Mouse (Mus musculus) intestine, postnatal 0 days (tissue): ENCODE measurements around the gene Crat. TPM values are rescaled to one million over a fixed set of nuclear protein-coding genes. Genes with fewer than 3 reads are reported as not detected.

Experiments used
- ATAC-seq: fragments of 200-750 bp; cut with Nextera tagmentation; 2 replicates; pipeline ENCODE4 v1.8.0; 2017; ENCODE audit warnings: mild to moderate bottlenecking, moderate TSS enrichment, moderate library complexity
- H3K27ac ChIP-seq: fragments of 300-500 bp; sonication (generic); 2 replicates; pipeline ENCODE4 v1.5.1; 2014; ENCODE audit warnings: mild to moderate bottlenecking, low read depth, low read length, moderate library complexity
- H3K27me3 ChIP-seq: fragments of 300-500 bp; sonication (generic); replicated peaks from 2 replicates; pipeline ENCODE4 v1.6.1; 2014; ENCODE audit warnings: low read length, mixed read lengths; ENCODE audit not compliant: control insufficient read depth, insufficient read depth
- H3K36me3 ChIP-seq: fragments of 300-500 bp; sonication (generic); 2 replicates; pipeline ENCODE4 v1.6.1; 2014; ENCODE audit warnings: mild to moderate bottlenecking, moderate library complexity; ENCODE audit not compliant: control insufficient read depth, insufficient read depth
- H3K4me1 ChIP-seq: fragments of 300-500 bp; sonication (generic); replicated peaks from 2 replicates; pipeline ENCODE4 v1.6.1; 2014; ENCODE audit warnings: antibody characterized with exemption, low read length, mixed read lengths; ENCODE audit not compliant: control insufficient read depth, insufficient read depth
- H3K4me2 ChIP-seq: fragments of 300-500 bp; sonication (generic); replicated peaks from 2 replicates; pipeline ENCODE4 v1.6.1; 2014; ENCODE audit warnings: low read depth, mild to moderate bottlenecking, moderate library complexity
- H3K4me3 ChIP-seq: fragments of 300-500 bp; sonication (generic); 2 replicates; pipeline ENCODE4 v1.5.1; 2014; ENCODE audit warnings: low read depth, low read length
- H3K9ac ChIP-seq: fragments of 300-500 bp; sonication (generic); 2 replicates; pipeline ENCODE4 v1.6.1; 2014; ENCODE audit warnings: mild to moderate bottlenecking, low read depth, low read length
- H3K9me3 ChIP-seq: fragments of 300-500 bp; sonication (generic); 2 replicates; pipeline ENCODE4 v1.6.1; 2016; ENCODE audit warnings: mixed run types; ENCODE audit not compliant: control insufficient read depth
- CTCF ChIP-seq: sonication (generic); IDR thresholded peaks from 2 replicates; pipeline ENCODE4 v1.5.1; 2016; ENCODE audit warnings: low read depth, mild to moderate bottlenecking, control low read depth, antibody characterized with exemption, moderate library complexity
- WGBS: fragments of 180-500 bp; shearing (Covaris S2); extraction: QIAGEN DNeasy Blood & Tissue Kit; methylation state at CpG from one replicate; pipeline ENCODE4 v1.1.7; 2014; 5-methylcytosine and 5-hydroxymethylcytosine counted together
- polyA plus RNA-seq: library from polyadenylated mRNA; unstranded; fragments of >200 nt; fragmentation: Nextera tagmentation; extraction: Ambion mirVana; gene quantifications from 2 replicates; pipeline ENCODE4 v1.2.1, GENCODE M21; 2015

The Crat gene
- polyA plus RNA-seq, 1 experiment from 2014 or later: 46.1 TPM

DNA sequence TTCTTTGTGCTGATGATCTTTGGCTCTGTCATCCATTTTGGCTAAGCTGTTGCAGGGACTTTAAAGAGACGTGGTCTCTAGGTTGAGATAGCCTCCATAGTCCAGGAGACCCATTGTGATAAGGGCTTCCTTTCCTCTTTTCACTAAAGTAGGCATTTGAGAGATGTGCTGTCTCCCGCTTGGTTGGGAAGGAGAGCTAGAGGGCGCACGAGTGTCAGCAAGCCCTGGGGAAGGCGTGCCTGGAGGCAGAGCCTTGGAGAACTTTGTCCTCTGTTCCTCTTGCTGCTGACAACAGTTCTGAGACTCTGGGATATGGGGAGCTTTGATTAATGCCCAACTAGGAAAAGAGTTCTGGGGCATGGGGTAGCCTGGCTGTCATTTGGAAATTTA, 20.5 kb upstream of the Crat start:
- whole genome bisulfite sequencing: 47% methylated on average over 5 of the region's 5 CpGs

GRCm38 (mm10) chr2:30435326-30436155, 19.9 kb upstream of the Crat start:
- peak; percentile 90 for TF ChIP-seq CTCF
- Histone ChIP-seq H3K4me2 (peak overlapping the region; percentile 28; the same call in 1 of the 2 replicates), H3K27me3 (no peaks in the 10 kb centered on the region), H3K9ac (no peak overlapping the region), H3K4me3 (no peak overlapping the region), H3K4me1 (no peaks in the 10 kb centered on the region; the same call in 1 of the 2 replicates), H3K36me3 (peaks cover 69% of the 10 kb centered on the region), H3K9me3 (no peaks in the 10 kb centered on the region), H3K27ac (no peak overlapping the region)
- peak; percentile 73 for ATAC-seq
- WGBS: 57% methylated on average over 5 of the region's 5 CpGs

More for the DNA sequence above, 20.5 kb upstream of the Crat start:
- H3K4me2 ChIP-seq: peak overlapping the region; percentile 28; the same call in 1 of the 2 replicates
- peak; percentile 67 for TF ChIP-seq CTCF
- H3K9ac ChIP-seq: no peak overlapping the region
- no peaks in the 10 kb centered on the region for H3K27me3 ChIP-seq
- H3K4me1 ChIP-seq: no peaks in the 10 kb centered on the region; the same call in none of the 2 replicates
- no peak overlapping the region for H3K4me3 ChIP-seq
- peak; percentile 66 for ATAC-seq
- no peak overlapping the region for H3K27ac ChIP-seq
- H3K9me3 ChIP-seq: no peaks in the 10 kb centered on the region
- peaks cover 63% of the 10 kb centered on the region for H3K36me3 ChIP-seq

GRCm38 (mm10) chr2:30429156-30429555, 13.5 kb upstream of the Crat start:
- H3K27me3 ChIP-seq: no peaks in the 10 kb centered on the region
- peak; percentile 48; the same call in 1 of the 2 replicates for ATAC-seq

DNA sequence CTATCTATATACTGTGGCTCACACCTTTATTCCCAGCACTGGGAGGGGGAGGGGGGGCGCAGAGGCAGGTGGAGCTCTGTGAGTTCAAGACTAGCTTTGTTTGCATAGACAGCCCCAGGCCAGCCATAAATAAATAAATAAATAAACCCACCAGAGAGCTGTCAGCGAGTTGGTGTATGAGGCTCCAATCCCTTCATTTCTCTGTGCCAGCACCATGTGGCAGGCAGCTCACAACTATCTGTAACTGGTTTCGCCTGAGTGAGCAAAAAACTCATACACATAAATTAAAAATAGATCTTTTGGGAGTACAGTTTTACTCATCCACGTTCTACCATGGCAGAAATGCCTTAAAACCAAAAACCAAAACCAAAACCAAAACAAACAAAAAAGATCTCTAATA, 5.8 kb upstream of the Crat start:
- Histone ChIP-seq H3K4me1 (no peaks in the 10 kb centered on the region), H3K27me3 (no peaks in the 10 kb centered on the region), H3K27ac (no peak overlapping the region), H3K4me2 (no peak overlapping the region), H3K9ac (no peak overlapping the region), H3K4me3 (no peak overlapping the region), H3K9me3 (no peaks in the 10 kb centered on the region), H3K36me3 (peaks cover 4% of the 10 kb centered on the region; the same call in 1 of the 2 replicates)
- TF ChIP-seq CTCF: no peak
- WGBS: 73% methylated on average over 4 of the region's 4 CpGs
- no peak for ATAC-seq

More at GRCm38 (mm10) chr2:30429156-30429555, 13.5 kb upstream of the Crat start:
- H3K9me3 ChIP-seq: no peaks in the 10 kb centered on the region
- H3K36me3 ChIP-seq: peaks cover 71% of the 10 kb centered on the region
- TF ChIP-seq CTCF: 0 out of 2 replicates have a peak, but pooled peaks have one; percentile 17
- no peak overlapping the region for H3K27ac ChIP-seq
- no peak overlapping the region for H3K4me2 ChIP-seq
- H3K4me3 ChIP-seq: no peak overlapping the region
- no peaks in the 10 kb centered on the region for H3K4me1 ChIP-seq
- H3K9ac ChIP-seq: no peak overlapping the region

DNA sequence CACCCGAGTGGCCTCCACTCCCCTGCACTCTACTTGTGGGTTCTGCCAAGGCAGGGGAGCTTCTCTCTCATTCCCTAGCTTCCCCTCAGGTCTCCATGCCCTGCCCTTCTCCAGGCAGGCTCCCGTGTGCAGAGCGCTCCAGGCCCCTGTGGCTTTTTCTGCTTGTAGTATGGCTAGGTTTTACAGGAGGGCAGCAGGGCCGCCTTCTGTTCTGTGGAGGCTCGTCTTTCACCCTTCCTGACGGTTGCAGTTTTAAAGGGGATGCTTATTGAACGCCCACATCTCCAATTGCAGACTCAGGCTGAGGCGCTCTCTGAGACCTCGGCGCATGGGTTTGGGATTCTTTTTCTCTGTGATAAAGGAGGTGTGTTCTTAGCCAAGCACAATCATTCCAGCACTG, 3.5 kb upstream of the Crat start:
- Histone ChIP-seq H3K9me3 (no peaks in the 10 kb centered on the region), H3K27ac (no peak overlapping the region), H3K4me2 (peak overlapping the region; percentile 21; the same call in 1 of the 2 replicates), H3K9ac (no peak overlapping the region), H3K4me1 (0 out of 2 replicates have a peak, but pooled peaks cover 4% of the 10 kb centered on the region), H3K36me3 (no peaks in the 10 kb centered on the region; the same call in 1 of the 2 replicates), H3K27me3 (no peaks in the 10 kb centered on the region), H3K4me3 (no peak overlapping the region)
- TF ChIP-seq CTCF: no peak
- whole genome bisulfite sequencing: 42% methylated on average over 10 of the region's 10 CpGs
- no peak for ATAC-seq

DNA sequence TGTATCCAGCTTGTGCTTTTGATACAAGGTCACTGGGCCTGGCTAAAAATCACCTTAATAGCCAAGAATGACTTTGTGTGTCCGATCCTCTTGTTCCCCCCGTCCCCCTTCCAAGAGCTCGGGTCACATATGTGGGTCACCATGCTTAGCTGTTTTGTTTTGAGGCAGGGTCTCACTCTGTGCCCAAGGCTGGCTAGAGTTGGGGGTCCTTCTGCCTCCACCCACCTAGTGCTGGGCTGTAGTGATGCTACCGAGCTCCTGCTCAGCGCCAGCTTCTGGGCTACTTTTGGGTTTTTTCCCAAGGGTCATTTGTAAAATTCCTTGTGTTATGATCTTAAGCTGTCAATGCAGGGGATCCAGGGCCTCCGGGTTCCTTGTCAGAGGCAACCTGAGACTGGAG, 2.6 kb upstream of the Crat start:
- no peak for ATAC-seq
- Histone ChIP-seq H3K36me3 (peaks cover 4% of the 10 kb centered on the region; the same call in 1 of the 2 replicates), H3K27ac (no peak overlapping the region), H3K27me3 (no peaks in the 10 kb centered on the region), H3K4me1 (0 out of 2 replicates have a peak, but pooled peaks cover 4% of the 10 kb centered on the region), H3K4me3 (no peak overlapping the region), H3K4me2 (no peak overlapping the region), H3K9ac (no peak overlapping the region; the same call in 1 of the 2 replicates), H3K9me3 (no peaks in the 10 kb centered on the region)
- WGBS: 73% methylated on average over 6 of the region's 6 CpGs
- TF ChIP-seq CTCF: no peak
